Mouse (Mus musculus): ENCODE results near the gene Pkp1.

Pkp1 gene

GRCm38 (mm10) chr1:135834206-135834859, 84.7 kb downstream of the Pkp1 start:
- DNase-seq (ENCODE audit: extremely low spot score, low read depth, low spot score) = no peak

GRCm38 (mm10) chr1:135828918-135829317, 90.1 kb downstream of the Pkp1 start:
- no peak for DNase-seq (ENCODE audit: extremely low spot score, low read depth, low spot score)

- no peak for DNase-seq (ENCODE audit: extremely low spot score, low read depth, low spot score)
Measured at GRCm38 (mm10) chr1:135821780-135822179, 97.2 kb downstream of the Pkp1 start.

Data from hindlimb bud, embryonic 11.5 days (tissue).